Mouse (Mus musculus): ENCODE data around the gene Otx2. TPM values are rescaled to one million over a fixed set of nuclear protein-coding genes. Genes with fewer than 3 reads are reported as not detected.

Gene Otx2
- polyA plus RNA-seq, 1 experiment from 2014 or later, result not detected

GRCm38 (mm10) chr14:48664841-48665815 lies 8.5 kb downstream of the Otx2 start:
- H3K4me3 ChIP-seq (replicated peaks; ENCODE audit: low read depth, low read length), result 0 out of 2 replicates have a peak overlapping the region, but pooled peaks have one; percentile 7
- peak; percentile 57 for DNase-seq (ENCODE audit: low spot score)
- H3K27me3 ChIP-seq (ENCODE audit: insufficient read depth, low read length), result peaks cover 85% of the 10 kb centered on the region
- H3K9me3 ChIP-seq (replicated peaks; ENCODE audit: low read length), result no peaks in the 10 kb centered on the region
- WGBS, result 1% methylated on average over 50 of the region's 50 CpGs
- H3K4me1 ChIP-seq (replicated peaks; ENCODE audit: insufficient read depth, low read length), result 0 out of 2 replicates have a peak, but pooled peaks cover 5% of the 10 kb centered on the region
- no peak for ATAC-seq (replicated peaks; ENCODE audit: low FRiP score, low read depth)
- no peak overlapping the region for H3K4me2 ChIP-seq (ENCODE audit: low read length)
- no peak overlapping the region for H3K9ac ChIP-seq (ENCODE audit: low read depth, low read length)
- no peak overlapping the region for H3K27ac ChIP-seq
- H3K36me3 ChIP-seq (ENCODE audit: insufficient read depth, low read length), result no peaks in the 10 kb centered on the region
- no peak for TF ChIP-seq CTCF (IDR thresholded peaks at IDR 0.05; ENCODE audit: low read depth)

DNA sequence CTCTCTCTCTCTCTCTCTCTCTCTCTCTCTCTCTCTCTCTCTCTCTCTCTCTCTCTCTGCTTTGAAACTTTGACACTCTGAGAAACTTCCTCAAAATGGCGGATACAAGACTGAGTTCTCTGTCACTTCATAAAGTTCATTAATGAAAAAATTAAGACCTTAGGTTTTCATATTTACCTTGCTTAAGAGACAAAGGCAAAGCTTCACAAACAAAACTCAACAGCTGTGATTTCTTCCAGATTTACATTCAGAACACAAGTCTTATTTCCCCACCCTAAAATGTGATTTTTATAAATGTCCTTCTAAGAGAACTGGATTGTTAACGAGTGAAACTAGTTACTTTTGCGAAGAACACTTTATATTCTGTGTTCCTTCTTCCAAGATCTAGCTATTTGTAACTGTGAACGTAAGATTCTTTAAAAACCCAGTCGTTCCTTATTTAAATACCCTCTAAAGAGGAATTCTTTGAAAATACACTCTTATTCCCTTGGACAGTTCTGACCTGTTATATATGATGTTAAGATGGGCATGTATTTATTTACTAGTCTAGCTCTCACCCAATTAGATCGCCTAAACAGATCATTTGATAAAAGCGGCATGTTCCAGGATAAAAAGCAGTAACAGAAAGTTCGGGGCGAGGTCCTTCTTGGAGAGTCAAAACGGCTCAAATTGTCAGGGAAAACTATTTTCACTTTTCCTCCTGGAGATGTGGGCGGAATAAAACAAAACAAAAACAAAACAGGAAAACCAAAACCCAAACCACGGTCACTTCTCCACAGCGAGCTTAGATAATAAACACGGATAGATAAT lies 9.4 kb downstream of the Otx2 start:
- Histone ChIP-seq H3K4me1 (replicated peaks; ENCODE audit: insufficient read depth, low read length) (0 out of 2 replicates have a peak, but pooled peaks cover 5% of the 10 kb centered on the region), H3K9me3 (replicated peaks; ENCODE audit: low read length) (no peaks in the 10 kb centered on the region), H3K9ac (ENCODE audit: low read depth, low read length) (no peak overlapping the region), H3K4me3 (replicated peaks; ENCODE audit: low read depth, low read length) (0 out of 2 replicates have a peak overlapping the region, but pooled peaks have one; percentile 7), H3K27me3 (ENCODE audit: insufficient read depth, low read length) (peaks cover 81% of the 10 kb centered on the region), H3K36me3 (ENCODE audit: insufficient read depth, low read length) (no peaks in the 10 kb centered on the region), H3K27ac (no peak overlapping the region), H3K4me2 (ENCODE audit: low read length) (no peak overlapping the region)
- 4% methylated on average over 14 of the region's 14 CpGs for WGBS
- DNase-seq (ENCODE audit: low spot score) (no peak), ATAC-seq (replicated peaks; ENCODE audit: low FRiP score, low read depth) (no peak)
- no peak for TF ChIP-seq CTCF (IDR thresholded peaks at IDR 0.05; ENCODE audit: low read depth)

GRCm38 (mm10) chr14:48663531-48663930 lies 10.1 kb downstream of the Otx2 start:
- no peak overlapping the region for H3K9ac ChIP-seq (ENCODE audit: low read depth, low read length)
- DNase-seq (ENCODE audit: low spot score), result no peak
- H3K27me3 ChIP-seq (ENCODE audit: insufficient read depth, low read length), result peaks cover 81% of the 10 kb centered on the region
- H3K27ac ChIP-seq, result no peak overlapping the region
- H3K9me3 ChIP-seq (replicated peaks; ENCODE audit: low read length), result no peaks in the 10 kb centered on the region
- no peak overlapping the region for H3K4me3 ChIP-seq (replicated peaks; ENCODE audit: low read depth, low read length)
- TF ChIP-seq CTCF (IDR thresholded peaks at IDR 0.05; ENCODE audit: low read depth), result no peak
- H3K4me1 ChIP-seq (replicated peaks; ENCODE audit: insufficient read depth, low read length), result 0 out of 2 replicates have a peak, but pooled peaks cover 5% of the 10 kb centered on the region
- H3K4me2 ChIP-seq (ENCODE audit: low read length), result no peak overlapping the region
- no peak for ATAC-seq (replicated peaks; ENCODE audit: low FRiP score, low read depth)
- WGBS, result 0% methylated on average over 4 of the region's 4 CpGs
- no peaks in the 10 kb centered on the region for H3K36me3 ChIP-seq (ENCODE audit: insufficient read depth, low read length)

GRCm38 (mm10) chr14:48662568-48663236 lies 10.9 kb downstream of the Otx2 start:
- 0 out of 2 replicates have a peak, but pooled peaks cover 5% of the 10 kb centered on the region for H3K4me1 ChIP-seq (replicated peaks; ENCODE audit: insufficient read depth, low read length)
- H3K27me3 ChIP-seq (ENCODE audit: insufficient read depth, low read length), result peaks cover 81% of the 10 kb centered on the region
- no peak for TF ChIP-seq CTCF (IDR thresholded peaks at IDR 0.05; ENCODE audit: low read depth)
- no peak for ATAC-seq (replicated peaks; ENCODE audit: low FRiP score, low read depth)
- no peak overlapping the region for H3K9ac ChIP-seq (ENCODE audit: low read depth, low read length)
- H3K4me2 ChIP-seq (ENCODE audit: low read length), result no peak overlapping the region
- no peaks in the 10 kb centered on the region for H3K9me3 ChIP-seq (replicated peaks; ENCODE audit: low read length)
- H3K4me3 ChIP-seq (replicated peaks; ENCODE audit: low read depth, low read length), result no peak overlapping the region
- H3K27ac ChIP-seq, result no peak overlapping the region
- H3K36me3 ChIP-seq (ENCODE audit: insufficient read depth, low read length), result no peaks in the 10 kb centered on the region
- WGBS, result 3% methylated on average over 16 of the region's 16 CpGs
- no peak for DNase-seq (ENCODE audit: low spot score)

- H3K36me3 ChIP-seq (ENCODE audit: insufficient read depth, low read length), result no peaks in the 10 kb centered on the region
- H3K27me3 ChIP-seq (ENCODE audit: insufficient read depth, low read length), result peaks cover 82% of the 10 kb centered on the region
- WGBS, result 3% methylated on average over 38 of the region's 38 CpGs
- H3K27ac ChIP-seq, result no peak overlapping the region
- no peak overlapping the region for H3K4me3 ChIP-seq (replicated peaks; ENCODE audit: low read depth, low read length)
- no peak overlapping the region for H3K4me2 ChIP-seq (ENCODE audit: low read length)
- ATAC-seq (replicated peaks; ENCODE audit: low FRiP score, low read depth) (no peak), DNase-seq (ENCODE audit: low spot score) (no peak)
- H3K9ac ChIP-seq (ENCODE audit: low read depth, low read length), result no peak overlapping the region
- no peaks in the 10 kb centered on the region for H3K9me3 ChIP-seq (replicated peaks; ENCODE audit: low read length)
- no peak for TF ChIP-seq CTCF (IDR thresholded peaks at IDR 0.05; ENCODE audit: low read depth)
- H3K4me1 ChIP-seq (replicated peaks; ENCODE audit: insufficient read depth, low read length), result 0 out of 2 replicates have a peak, but pooled peaks cover 5% of the 10 kb centered on the region
Measured at GRCm38 (mm10) chr14:48661646-48662567, 11.7 kb downstream of the Otx2 start.
